Mouse (Mus musculus) G1E-ER4 (cell line): Measurements from ENCODE around the gene Stag3. TPM values are rescaled to one million over a fixed set of nuclear protein-coding genes. Genes with fewer than 3 reads are reported as not detected.

ENCODE experiments used
- GATA1 ChIP-seq: IDR thresholded peaks from one replicate; pipeline ENCODE4 v1.8.0; 2012; ENCODE audit warnings: low read length, inconsistent platforms
- polyA plus RNA-seq: library from polyadenylated mRNA; stranded (reverse); fragments of >175 nt; gene quantifications from 2 replicates; pipeline ENCODE4 v1.2.3, GENCODE M21; 2012

Gene Stag3
- polyA plus RNA-seq, 1 experiment, result not detected

GRCm38 (mm10) chr5:138263260-138264206 lies 16.5 kb upstream of the Stag3 start, which contains the start of gene BC037034:
BC037034 (minus strand) TSS chr5:138264033.
- TF ChIP-seq GATA1, result no peak

- TF ChIP-seq GATA1, result no peak
These were observed 15.8 kb upstream of the Stag3 start for GRCm38 (mm10) chr5:138264207-138264578.

DNA sequence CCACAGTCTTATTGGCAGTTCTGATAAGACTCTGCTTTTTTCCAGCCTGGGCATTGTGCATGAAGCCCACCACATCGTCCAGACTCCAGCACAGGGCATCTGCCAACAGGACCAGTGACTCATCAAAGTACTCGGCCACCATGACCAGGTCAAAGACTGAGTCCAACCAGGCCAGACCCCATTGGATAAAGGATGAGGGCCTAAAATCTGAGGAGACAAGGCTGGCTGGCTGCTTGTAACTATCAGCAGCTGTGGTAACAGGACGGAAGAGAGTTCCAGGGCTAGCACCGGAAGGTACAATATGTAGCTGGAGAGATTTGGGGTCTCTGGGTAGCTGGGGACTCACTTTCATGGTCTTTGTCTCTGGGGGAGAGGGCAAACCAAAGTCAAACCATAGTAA lies 14.3 kb upstream of the Stag3 start:
- TF ChIP-seq GATA1, result no peak

DNA sequence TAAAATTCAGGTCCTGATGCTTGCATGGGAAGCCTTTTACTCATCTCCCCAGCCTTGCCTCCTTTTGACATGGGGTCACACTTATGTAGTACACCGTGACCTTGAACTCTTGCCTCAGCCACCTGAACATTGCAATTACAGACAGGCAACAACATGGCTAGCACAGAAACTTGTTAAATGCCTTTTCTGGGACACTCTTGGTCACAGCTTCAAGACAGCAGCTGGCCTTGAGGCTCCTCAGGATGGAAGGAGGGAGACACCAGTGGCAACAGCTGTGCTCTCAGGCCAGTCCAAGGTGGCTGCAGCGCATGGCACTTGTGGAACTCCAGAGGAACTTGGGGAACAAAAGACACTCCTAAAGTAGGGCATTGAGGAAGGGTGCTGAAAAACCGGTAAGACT lies 12.9 kb upstream of the Stag3 start:
- TF ChIP-seq GATA1, result no peak

- TF ChIP-seq GATA1, result no peak
These were observed 11.1 kb upstream of the Stag3 start for GRCm38 (mm10) chr5:138268980-138269379.

DNA sequence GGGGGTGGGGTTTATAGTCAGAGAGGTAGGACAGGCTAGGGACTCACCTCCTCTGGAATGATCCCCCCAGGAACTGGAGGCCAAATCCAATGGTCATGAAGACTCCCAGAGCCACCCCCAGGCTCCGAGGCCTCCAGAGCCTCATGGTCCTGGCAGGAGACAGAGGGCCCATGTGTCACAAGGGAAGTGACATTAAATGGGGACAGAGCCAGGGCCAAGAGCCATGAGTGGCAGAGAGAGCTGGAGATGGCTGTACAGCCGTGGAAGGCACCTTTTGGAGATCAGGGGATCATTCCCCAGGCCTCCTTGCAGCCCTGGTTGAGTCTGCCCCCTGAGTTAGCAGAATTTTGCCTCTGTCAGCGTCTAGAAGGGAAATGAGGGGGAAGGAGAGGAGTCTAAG lies 8.8 kb upstream of the Stag3 start:
- TF ChIP-seq GATA1, result no peak

DNA sequence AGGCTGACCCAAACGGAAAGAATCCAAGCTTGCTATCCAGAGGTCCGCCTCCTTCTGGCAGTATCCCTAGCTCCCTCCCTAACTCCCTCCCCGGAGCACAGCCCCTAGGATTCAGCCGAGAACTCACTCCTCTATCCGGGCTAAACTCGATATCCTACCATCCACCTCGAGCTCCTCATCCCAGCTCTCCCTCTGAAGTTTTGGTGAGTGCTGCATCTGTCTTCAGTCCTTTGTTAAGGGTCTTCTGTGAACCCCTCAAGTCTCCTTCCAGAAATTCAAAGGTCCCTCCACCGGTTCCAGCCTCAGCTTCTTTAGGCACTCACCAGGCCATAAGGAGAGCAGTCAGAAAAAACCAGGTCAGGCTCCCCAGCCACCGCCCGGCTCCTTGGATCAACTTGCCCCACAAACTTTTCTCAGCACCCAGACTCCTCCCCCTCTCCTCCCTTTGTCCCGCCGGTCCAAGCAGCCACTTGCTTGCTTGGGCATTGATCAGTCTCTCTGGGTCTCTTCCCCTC lies 7.6 kb upstream of the Stag3 start, which contains the start of gene Gal3st4:
Gene Gal3st4 (minus strand): TSS at position 432 of the 515 bp plus-strand sequence.
- no peak for TF ChIP-seq GATA1

GRCm38 (mm10) chr5:138274186-138274585 lies 5.9 kb upstream of the Stag3 start:
- TF ChIP-seq GATA1, result no peak

DNA sequence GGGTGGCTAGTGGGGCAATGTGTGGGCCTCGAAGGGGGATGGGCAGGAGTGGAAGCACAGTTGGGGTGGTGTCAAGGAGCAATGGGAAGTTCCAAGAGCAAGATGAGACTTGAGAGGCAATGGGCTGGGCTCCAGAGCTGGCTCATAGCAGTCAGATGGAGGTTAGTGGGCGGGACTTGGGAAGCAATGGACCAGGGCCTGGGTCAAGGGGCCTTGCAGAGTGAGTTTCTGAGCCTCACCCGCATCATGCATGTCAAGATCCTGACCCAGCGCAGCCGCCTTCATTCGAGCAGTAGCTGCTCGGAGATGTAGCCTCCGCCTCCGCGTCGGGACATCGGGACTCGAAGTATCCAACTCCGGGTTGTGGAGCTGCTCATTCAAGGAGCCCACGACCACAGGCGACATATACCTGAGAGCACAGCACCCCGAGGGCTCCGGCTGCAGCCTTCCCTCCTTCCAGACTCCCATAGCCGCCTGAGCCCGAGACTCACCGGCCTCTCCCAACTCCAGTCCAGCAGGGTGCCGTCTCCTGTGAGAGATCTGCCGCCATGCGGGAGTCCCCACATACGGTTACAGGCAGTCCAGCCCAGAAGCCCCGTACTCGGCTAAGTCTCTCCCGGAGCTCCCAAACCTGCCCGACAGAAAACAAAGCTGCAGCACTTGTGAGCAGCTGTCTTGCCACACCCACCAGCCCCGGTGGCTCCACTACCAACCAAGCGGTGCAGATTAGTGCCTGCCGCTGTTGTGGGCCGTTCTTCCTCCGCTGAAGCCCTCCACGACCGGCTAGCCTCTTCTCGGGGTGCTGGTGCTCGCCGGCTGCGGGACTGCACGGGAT lies 4.6 kb upstream of the Stag3 start:
- TF ChIP-seq GATA1, result no peak

- TF ChIP-seq GATA1, result no peak
These were observed 2.0 kb upstream of the Stag3 start for GRCm38 (mm10) chr5:138277994-138278393.

- no peak for TF ChIP-seq GATA1
These were observed 357 bp downstream of the Stag3 start for GRCm38 (mm10) chr5:138280425-138280768.

DNA sequence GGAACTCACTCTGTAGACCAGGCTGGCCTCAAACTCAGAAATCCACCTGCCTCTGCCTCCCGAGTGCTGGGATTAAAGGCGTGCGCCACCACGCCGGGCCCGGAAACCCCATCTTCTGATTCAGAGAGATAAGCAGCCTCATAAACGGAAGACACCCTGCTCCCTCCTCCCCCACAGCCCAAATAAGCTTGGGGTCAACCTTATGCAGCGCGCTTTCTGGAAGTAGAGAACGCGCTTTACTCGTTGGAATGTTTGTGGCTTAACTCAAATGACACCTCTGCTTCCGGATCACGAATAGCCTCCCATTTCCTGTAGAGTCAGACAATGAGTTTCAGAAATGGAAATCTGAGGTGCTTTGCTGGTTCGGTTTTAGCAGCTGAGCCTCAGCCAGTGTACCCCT lies 789 bp downstream of the Stag3 start:
- TF ChIP-seq GATA1, result no peak

- TF ChIP-seq GATA1, result no peak
These were observed 1.8 kb downstream of the Stag3 start for GRCm38 (mm10) chr5:138281798-138282197.

DNA sequence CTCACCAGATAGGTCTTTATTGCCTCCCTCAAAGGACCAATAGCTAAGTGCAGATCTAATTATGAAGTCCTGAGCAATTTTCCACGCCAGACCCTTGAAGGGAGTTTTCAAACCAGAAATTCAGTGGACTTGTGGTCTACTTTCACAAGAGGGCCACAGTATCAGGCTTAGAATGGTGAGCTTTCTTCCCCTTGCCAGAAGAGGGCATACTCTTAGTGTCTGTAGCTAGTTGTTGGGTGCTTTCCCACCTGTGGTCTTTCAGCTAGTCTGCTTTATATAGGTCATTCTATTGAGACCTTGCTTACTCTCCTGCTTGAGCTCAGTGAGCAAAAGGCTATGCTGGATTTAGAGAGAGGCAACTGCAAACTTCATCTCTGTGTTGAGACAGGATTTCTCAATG lies 3.5 kb downstream of the Stag3 start:
- TF ChIP-seq GATA1, result no peak

DNA sequence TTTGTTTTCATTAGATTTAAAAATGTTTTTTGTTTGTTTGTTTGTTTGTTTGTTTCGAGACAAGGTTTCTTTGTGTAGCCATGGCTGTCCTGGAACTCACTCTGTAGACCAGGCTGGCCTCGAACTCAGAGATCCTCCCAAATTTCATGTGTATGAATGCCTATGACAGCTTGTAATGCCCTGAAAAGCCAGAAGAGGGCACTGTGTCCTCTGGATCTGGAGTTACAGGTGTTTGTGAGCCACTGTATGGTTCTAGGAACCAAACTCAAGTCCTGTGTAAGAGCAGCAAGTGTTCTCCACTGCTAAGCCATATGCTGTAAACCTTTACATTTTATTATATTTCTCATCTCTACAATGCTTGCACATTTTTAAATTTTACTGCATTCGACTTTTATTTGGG lies 7.8 kb downstream of the Stag3 start:
- TF ChIP-seq GATA1, result no peak

DNA sequence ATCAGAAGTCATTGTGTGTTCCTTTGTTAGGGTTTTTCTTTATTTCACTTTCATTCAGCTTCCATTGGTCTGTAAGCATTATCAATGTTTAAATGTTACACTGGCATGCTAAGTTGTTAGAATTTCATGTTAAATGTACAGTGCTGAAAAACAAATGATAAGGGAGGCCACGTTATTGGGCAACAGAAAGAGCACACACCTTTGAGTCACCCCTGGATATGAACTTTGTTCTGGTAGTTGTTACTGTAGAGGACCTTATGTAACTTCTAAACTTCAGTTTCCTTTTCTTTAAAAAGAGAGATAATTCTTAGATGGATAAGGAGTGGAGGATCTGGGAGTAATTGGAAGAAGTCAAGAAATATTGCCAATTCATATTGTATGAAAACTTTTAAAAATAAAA lies 11.6 kb downstream of the Stag3 start:
- TF ChIP-seq GATA1, result no peak
